Mouse (Mus musculus) gonadal fat pad, adult 2 months (tissue): Measurements from ENCODE around the gene Ak5. TPM values are rescaled to one million over a fixed set of nuclear protein-coding genes. Genes with fewer than 3 reads are reported as not detected.
A peak's percentile ranks its signal among the peaks of the same experiment; 100 is the strongest.

Experiments
- DNase-seq: peaks from one replicate; pipeline ENCODE4 v3.0.0-alpha.2; 2012; ENCODE audit warnings: low read depth
- polyA plus RNA-seq: library from polyadenylated mRNA; depleted of rRNA; stranded (reverse); fragments of >200 nt; gene quantifications from 2 replicates; pipeline ENCODE4 v1.2.3, GENCODE M21; 2012

Ak5 gene
- polyA plus RNA-seq, 1 experiment, result 1.5 TPM

GRCm38 (mm10) chr3:152564516-152565113 is 103.5 kb downstream of the Ak5 start:
- no peak for DNase-seq

- no peak for DNase-seq
Observed at GRCm38 (mm10) chr3:152563833-152564232, 104.3 kb downstream of the Ak5 start.

- no peak for DNase-seq
Observed at GRCm38 (mm10) chr3:152561708-152562107, 106.5 kb downstream of the Ak5 start.

DNA sequence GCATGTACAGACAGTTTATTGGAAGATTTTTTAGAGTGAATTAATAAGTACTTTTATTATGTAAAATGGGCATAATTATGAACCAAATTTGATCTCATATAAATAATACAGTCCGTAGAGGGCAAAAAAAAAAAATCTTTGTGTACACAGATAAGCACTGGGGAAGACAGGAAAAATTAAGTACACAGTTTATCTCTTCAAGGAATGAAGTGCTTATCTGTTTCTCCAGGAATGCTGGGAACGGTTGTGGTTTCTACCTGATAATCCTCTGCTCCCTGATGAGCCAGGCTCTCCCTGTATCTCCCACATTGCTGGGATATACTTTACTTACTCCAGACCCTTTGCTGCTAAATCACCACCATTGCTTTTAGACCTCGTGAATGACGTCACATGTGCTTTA is 108.9 kb downstream of the Ak5 start:
- no peak for DNase-seq

- no peak for DNase-seq
Observed at GRCm38 (mm10) chr3:152558106-152558505, 110.1 kb downstream of the Ak5 start.

DNA sequence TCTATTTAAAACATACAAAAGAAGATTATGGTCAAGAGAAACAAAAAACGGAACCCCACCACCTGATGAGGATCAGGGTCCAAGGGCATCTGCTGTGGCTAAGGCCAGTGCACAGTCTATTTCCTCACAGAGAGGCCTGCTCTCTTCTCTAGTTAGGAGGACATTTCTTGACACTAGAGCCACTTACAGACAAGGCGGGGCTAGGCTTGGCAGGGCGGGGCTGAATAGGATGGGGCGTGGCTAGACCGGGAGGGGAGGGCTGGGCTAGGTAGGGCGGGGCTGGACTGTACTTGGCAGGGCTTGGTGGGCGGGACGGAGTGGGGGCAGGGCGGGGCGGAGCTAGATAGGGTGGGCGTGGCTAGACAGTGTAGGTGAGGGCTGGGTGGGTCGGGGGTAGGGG is 110.5 kb downstream of the Ak5 start:
- peak; percentile 13 for DNase-seq

GRCm38 (mm10) chr3:152556919-152557318 is 111.2 kb downstream of the Ak5 start:
- DNase-seq, result no peak

DNA sequence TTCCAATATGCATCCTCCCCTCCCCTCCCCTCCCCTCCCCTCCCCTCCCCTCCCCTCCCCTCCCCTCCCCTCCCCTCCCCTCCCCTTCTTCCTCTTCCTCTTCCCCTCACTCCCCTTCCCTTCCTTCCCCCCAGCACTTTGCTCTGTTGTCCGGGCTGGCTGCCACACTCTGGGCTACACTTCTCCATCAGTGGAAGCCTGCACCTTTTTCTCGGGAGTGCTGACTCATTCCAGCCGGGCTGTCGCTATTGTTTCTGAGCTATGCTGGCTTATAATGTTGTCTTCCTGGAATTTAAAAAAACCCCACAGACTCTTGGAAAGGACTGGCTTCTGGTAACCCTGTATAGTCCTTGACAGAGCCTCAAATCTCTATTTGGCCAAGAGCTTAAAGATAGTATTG is 111.7 kb downstream of the Ak5 start:
- DNase-seq, result no peak

DNA sequence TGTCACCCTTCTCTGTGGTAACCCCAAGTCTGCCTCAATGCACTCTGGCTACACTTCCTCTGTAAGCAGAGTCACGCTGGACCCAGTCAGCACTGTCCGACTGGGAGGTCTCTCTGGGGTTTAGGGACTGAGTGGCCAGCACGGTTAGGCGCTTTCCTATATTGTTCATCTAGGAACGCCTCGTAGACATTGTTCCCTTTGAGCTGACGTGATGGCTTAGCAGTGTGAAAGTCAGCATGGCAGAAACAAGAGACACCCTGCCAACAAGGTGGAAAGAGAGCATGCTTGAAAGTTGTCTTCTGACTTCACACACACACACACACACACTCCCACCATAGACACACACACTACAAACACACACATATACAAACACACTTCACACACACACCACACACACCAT is 112.9 kb downstream of the Ak5 start:
- DNase-seq, result no peak

DNA sequence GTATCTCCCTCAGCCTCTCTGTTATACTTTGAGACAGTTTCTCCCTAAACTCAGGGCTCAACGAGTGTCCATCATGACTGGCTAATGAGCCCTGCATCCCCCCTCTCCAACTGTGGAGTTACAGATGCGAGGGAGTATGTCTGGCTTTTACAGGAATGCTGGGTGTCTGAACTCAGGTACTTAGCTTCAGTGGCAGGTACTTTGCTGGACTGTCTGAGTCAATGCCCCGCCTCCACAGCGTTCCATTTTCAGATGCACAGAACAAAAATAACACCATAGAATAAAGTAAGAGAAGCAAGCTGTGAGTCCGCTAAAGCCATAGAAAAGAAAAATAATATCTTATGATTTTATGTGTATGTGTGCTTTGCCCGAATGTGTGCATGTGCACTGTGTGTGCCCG is 113.8 kb downstream of the Ak5 start:
- DNase-seq, result no peak

DNA sequence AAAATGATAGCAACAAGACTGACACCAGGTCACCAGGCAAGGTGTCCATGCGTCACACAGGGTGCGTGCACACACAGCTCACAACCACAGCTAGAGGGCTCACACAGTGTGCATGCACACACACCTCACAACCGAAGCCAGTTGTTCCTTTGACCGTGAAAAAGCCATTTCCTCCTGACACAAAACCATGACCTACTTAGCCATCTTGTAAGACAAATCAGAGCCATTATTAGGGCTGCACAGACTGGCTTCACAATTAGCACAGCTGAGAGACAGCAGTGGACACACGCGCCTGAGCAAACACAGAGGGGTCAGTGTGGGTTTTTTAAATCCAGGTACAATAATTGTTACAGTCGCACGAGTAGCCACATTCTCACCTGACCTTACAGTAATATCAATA is 115.5 kb downstream of the Ak5 start:
- no peak for DNase-seq

DNA sequence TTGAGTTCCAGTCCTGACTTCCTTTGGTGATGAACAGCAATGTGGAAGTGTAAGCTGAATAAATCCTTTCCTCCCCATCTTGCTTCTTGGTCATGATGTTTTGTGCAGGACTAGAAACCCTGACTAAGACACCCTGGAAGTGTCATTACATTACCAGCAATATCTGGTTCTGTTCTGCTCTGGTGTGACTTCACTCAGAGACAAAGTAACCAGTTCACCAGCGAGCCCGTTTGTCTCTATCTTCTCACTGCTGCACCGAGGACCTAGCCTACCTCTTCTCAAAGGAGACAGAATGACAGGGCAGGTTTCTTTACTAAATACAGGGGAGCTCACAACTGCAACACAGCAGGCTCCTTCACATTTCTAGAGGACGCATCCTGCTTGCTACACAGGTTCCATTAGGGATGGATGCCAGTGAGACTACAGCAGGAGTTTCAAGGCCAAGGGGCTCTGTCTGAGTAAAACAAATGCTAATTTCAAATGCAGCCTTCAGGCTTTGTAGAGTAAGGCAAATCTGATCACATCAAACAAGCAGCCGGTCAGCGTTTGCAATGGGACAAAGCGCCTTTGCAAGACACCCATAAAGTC is 117.5 kb downstream of the Ak5 start:
- DNase-seq, result no peak

- no peak for DNase-seq
Observed at GRCm38 (mm10) chr3:152550031-152550430, 118.1 kb downstream of the Ak5 start.

DNA sequence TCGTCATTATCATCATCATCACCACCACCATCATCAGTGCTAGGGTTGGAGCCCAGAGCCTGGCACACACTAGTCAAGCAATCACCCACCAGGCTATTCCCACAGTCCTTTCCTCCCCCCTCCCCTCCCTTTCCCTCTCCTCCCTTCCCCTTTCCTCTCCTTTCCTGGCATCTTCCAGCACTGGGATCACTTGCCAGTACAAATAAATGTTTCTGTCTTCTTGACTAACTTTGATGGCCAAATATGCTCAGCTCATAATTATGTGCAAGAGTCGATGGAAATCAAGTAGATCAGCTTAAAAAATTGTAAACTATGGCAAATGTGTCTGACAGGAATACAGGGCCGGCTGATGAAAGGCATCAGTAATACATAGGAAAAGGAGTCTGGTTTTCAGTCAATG is 123.2 kb downstream of the Ak5 start:
- no peak for DNase-seq

DNA sequence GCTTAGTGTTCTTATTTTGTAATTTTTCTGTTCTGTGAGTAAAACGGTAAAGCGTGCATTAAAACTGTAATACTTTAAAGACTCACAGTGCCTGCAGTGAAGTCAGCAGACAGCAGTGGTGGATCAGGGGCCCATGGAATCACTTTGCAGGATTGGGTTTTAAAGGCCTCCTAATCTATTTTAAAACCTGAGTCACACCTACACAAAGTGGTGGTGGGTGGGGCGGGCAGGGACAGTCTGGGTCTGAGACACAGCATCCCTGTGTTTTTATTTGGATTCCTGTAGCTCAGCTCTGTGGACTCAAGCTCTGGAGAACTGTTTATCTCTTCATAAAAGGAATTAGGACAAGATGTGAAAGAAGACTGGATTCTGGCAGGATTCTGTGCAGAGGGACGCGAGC is 125.9 kb downstream of the Ak5 start:
- DNase-seq, result no peak

- DNase-seq, result no peak
Observed at GRCm38 (mm10) chr3:152530344-152530743, 137.8 kb downstream of the Ak5 start.

GRCm38 (mm10) chr3:152529058-152529972 is 138.8 kb downstream of the Ak5 start:
- no peak for DNase-seq

DNA sequence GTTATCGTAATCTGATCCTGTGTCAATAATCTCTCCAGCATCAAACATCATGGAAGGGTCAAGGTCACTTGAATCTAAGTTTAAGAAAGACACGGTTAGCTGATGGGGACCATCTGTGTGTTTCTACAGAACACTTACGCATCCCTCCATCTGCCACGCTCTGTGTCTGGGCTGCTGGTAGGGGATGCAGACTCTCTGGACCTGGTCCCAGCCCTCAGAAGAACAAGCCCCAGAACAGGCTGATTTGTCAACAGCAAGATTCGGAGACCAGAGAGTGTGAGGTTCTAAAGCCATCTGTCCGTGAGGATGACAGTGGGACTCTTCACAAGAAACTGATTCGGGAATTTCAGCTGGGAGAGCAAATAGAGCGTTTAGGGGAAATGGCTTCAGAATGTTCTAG is 141.4 kb downstream of the Ak5 start:
- no peak for DNase-seq

DNA sequence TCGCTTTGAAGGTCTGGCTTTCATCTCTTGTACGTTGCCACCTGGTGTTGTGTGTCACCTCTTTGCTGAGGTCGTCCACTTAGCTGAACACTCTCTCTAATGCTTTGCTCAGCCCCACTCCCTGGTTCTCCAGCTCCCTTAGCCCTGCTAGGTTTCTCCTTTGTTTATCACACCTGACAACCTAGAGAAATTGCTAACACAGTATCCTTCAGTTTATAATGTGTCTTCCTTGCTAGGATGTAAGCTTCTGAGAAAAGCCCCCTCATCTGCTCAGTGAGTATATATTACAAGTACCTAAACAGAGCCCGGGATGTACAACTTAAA is 144.9 kb downstream of the Ak5 start:
- no peak for DNase-seq

GRCm38 (mm10) chr3:152522634-152523314 is 145.4 kb downstream of the Ak5 start:
- no peak for DNase-seq

DNA sequence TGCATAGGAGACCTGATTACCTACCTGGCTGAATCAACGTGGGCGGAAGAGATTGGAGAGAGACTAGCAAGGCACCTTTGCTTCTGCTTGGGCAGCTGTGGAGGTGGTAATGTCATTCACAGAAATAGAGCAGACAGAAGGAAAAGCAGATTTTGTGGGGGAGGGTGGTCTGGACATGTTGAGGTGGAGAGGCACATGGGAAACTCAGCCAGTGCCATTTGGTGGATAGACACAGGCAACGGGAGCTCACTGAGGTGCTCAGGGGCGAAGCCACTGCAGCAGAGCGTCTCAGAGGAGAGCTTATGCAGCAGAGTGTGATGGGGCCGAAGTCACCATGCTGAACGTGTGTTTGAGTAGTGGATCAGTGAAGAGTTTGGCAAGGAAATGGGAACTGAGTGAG is 147.1 kb downstream of the Ak5 start:
- DNase-seq, result no peak

- DNase-seq, result peak; percentile 45
Observed at GRCm38 (mm10) chr3:152520074-152520473, 148.1 kb downstream of the Ak5 start.

- peak; percentile 37 for DNase-seq
Observed at GRCm38 (mm10) chr3:152519556-152519955, 148.6 kb downstream of the Ak5 start.
